Mouse (Mus musculus): ENCODE measurements around the gene Efcab5. TPM values are rescaled to one million over a fixed set of nuclear protein-coding genes. Genes with fewer than 3 reads are reported as not detected.

Efcab5 gene
- polyA plus RNA-seq, 1 experiment from 2014 or later, result 0.37 TPM

GRCm38 (mm10) chr11:77182041-77182440, 6.7 kb downstream of the Efcab5 start:
- WGBS, result 70% methylated on average over 2 of the region's 2 CpGs
- H3K9me3 ChIP-seq (replicated peaks; ENCODE audit: low read length), result no peaks in the 10 kb centered on the region
- no peak overlapping the region for H3K27ac ChIP-seq
- no peak for ATAC-seq (replicated peaks; ENCODE audit: low FRiP score, low read depth)
- no peak for TF ChIP-seq CTCF (IDR thresholded peaks at IDR 0.05; ENCODE audit: low read depth)
- no peak for DNase-seq (ENCODE audit: low spot score)
- H3K4me2 ChIP-seq (ENCODE audit: low read length), result no peak overlapping the region
- H3K27me3 ChIP-seq (ENCODE audit: insufficient read depth, low read length), result no peaks in the 10 kb centered on the region
- no peak overlapping the region for H3K9ac ChIP-seq (ENCODE audit: low read depth, low read length)
- no peaks in the 10 kb centered on the region for H3K4me1 ChIP-seq (replicated peaks; ENCODE audit: insufficient read depth, low read length)
- H3K36me3 ChIP-seq (ENCODE audit: insufficient read depth, low read length), result no peaks in the 10 kb centered on the region
- H3K4me3 ChIP-seq (replicated peaks; ENCODE audit: low read depth, low read length), result no peak overlapping the region

GRCm38 (mm10) chr11:77181528-77181927, 7.2 kb downstream of the Efcab5 start:
- Histone ChIP-seq H3K4me2 (ENCODE audit: low read length) (no peak overlapping the region), H3K27me3 (ENCODE audit: insufficient read depth, low read length) (no peaks in the 10 kb centered on the region), H3K4me1 (replicated peaks; ENCODE audit: insufficient read depth, low read length) (no peaks in the 10 kb centered on the region), H3K9me3 (replicated peaks; ENCODE audit: low read length) (no peaks in the 10 kb centered on the region), H3K9ac (ENCODE audit: low read depth, low read length) (no peak overlapping the region), H3K36me3 (ENCODE audit: insufficient read depth, low read length) (no peaks in the 10 kb centered on the region), H3K4me3 (replicated peaks; ENCODE audit: low read depth, low read length) (no peak overlapping the region), H3K27ac (no peak overlapping the region)
- WGBS, result 49% methylated on average over 5 of the region's 5 CpGs
- no peak for TF ChIP-seq CTCF (IDR thresholded peaks at IDR 0.05; ENCODE audit: low read depth)
- ATAC-seq (replicated peaks; ENCODE audit: low FRiP score, low read depth) (no peak), DNase-seq (ENCODE audit: low spot score) (no peak)

GRCm38 (mm10) chr11:77180886-77181285, 7.9 kb downstream of the Efcab5 start:
- TF ChIP-seq CTCF (IDR thresholded peaks at IDR 0.05; ENCODE audit: low read depth), result no peak
- Histone ChIP-seq H3K27me3 (ENCODE audit: insufficient read depth, low read length) (no peaks in the 10 kb centered on the region), H3K9ac (ENCODE audit: low read depth, low read length) (no peak overlapping the region), H3K27ac (no peak overlapping the region), H3K4me2 (ENCODE audit: low read length) (no peak overlapping the region), H3K9me3 (replicated peaks; ENCODE audit: low read length) (no peaks in the 10 kb centered on the region), H3K4me3 (replicated peaks; ENCODE audit: low read depth, low read length) (no peak overlapping the region), H3K36me3 (ENCODE audit: insufficient read depth, low read length) (no peaks in the 10 kb centered on the region), H3K4me1 (replicated peaks; ENCODE audit: insufficient read depth, low read length) (no peaks in the 10 kb centered on the region)
- no peak for ATAC-seq (replicated peaks; ENCODE audit: low FRiP score, low read depth)
- no peak for DNase-seq (ENCODE audit: low spot score)
- 58% methylated on average over 4 of the region's 4 CpGs for WGBS

- WGBS, result 82% methylated on average over 3 of the region's 3 CpGs
- no peaks in the 10 kb centered on the region for H3K9me3 ChIP-seq (replicated peaks; ENCODE audit: low read length)
- no peak for ATAC-seq (replicated peaks; ENCODE audit: low FRiP score, low read depth)
Measured at GRCm38 (mm10) chr11:77179771-77180170, 9.0 kb downstream of the Efcab5 start.

GRCm38 (mm10) chr11:77174531-77174930, 14.2 kb downstream of the Efcab5 start:
- H3K36me3 ChIP-seq (ENCODE audit: insufficient read depth, low read length), result no peaks in the 10 kb centered on the region
- H3K4me1 ChIP-seq (replicated peaks; ENCODE audit: insufficient read depth, low read length), result no peaks in the 10 kb centered on the region
- WGBS, result 70% methylated on average over 7 of the region's 7 CpGs
- H3K27me3 ChIP-seq (ENCODE audit: insufficient read depth, low read length), result no peaks in the 10 kb centered on the region
- H3K27ac ChIP-seq, result no peak overlapping the region
- H3K9me3 ChIP-seq (replicated peaks; ENCODE audit: low read length), result no peaks in the 10 kb centered on the region
- H3K9ac ChIP-seq (ENCODE audit: low read depth, low read length), result no peak overlapping the region
- DNase-seq (ENCODE audit: low spot score) (no peak), ATAC-seq (replicated peaks; ENCODE audit: low FRiP score, low read depth) (no peak)
- TF ChIP-seq CTCF (IDR thresholded peaks at IDR 0.05; ENCODE audit: low read depth), result no peak
- no peak overlapping the region for H3K4me3 ChIP-seq (replicated peaks; ENCODE audit: low read depth, low read length)
- H3K4me2 ChIP-seq (ENCODE audit: low read length), result no peak overlapping the region

More at GRCm38 (mm10) chr11:77179771-77180170, 9.0 kb downstream of the Efcab5 start:
- no peak overlapping the region for H3K4me2 ChIP-seq (ENCODE audit: low read length)
- H3K27ac ChIP-seq, result no peak overlapping the region
- TF ChIP-seq CTCF (IDR thresholded peaks at IDR 0.05; ENCODE audit: low read depth), result no peak
- H3K27me3 ChIP-seq (ENCODE audit: insufficient read depth, low read length), result no peaks in the 10 kb centered on the region
- H3K36me3 ChIP-seq (ENCODE audit: insufficient read depth, low read length), result no peaks in the 10 kb centered on the region
- no peak for DNase-seq (ENCODE audit: low spot score)
- no peak overlapping the region for H3K9ac ChIP-seq (ENCODE audit: low read depth, low read length)
- no peaks in the 10 kb centered on the region for H3K4me1 ChIP-seq (replicated peaks; ENCODE audit: insufficient read depth, low read length)
- H3K4me3 ChIP-seq (replicated peaks; ENCODE audit: low read depth, low read length), result no peak overlapping the region

- Histone ChIP-seq H3K4me3 (replicated peaks; ENCODE audit: low read depth, low read length) (no peak overlapping the region), H3K27me3 (ENCODE audit: insufficient read depth, low read length) (no peaks in the 10 kb centered on the region), H3K4me2 (ENCODE audit: low read length) (no peak overlapping the region), H3K4me1 (replicated peaks; ENCODE audit: insufficient read depth, low read length) (no peaks in the 10 kb centered on the region), H3K27ac (no peak overlapping the region), H3K9me3 (replicated peaks; ENCODE audit: low read length) (no peaks in the 10 kb centered on the region), H3K9ac (ENCODE audit: low read depth, low read length) (no peak overlapping the region), H3K36me3 (ENCODE audit: insufficient read depth, low read length) (no peaks in the 10 kb centered on the region)
- TF ChIP-seq CTCF (IDR thresholded peaks at IDR 0.05; ENCODE audit: low read depth), result no peak
- WGBS, result 77% methylated on average over 4 of the region's 4 CpGs
- ATAC-seq (replicated peaks; ENCODE audit: low FRiP score, low read depth) (no peak), DNase-seq (ENCODE audit: low spot score) (no peak)
Measured at GRCm38 (mm10) chr11:77173731-77174130, 15.0 kb downstream of the Efcab5 start.

GRCm38 (mm10) chr11:77160744-77161143, 28.0 kb downstream of the Efcab5 start:
- Histone ChIP-seq H3K4me2 (ENCODE audit: low read length) (no peak overlapping the region), H3K27ac (no peak overlapping the region), H3K36me3 (ENCODE audit: insufficient read depth, low read length) (no peaks in the 10 kb centered on the region), H3K9me3 (replicated peaks; ENCODE audit: low read length) (no peaks in the 10 kb centered on the region), H3K27me3 (ENCODE audit: insufficient read depth, low read length) (no peaks in the 10 kb centered on the region), H3K4me3 (replicated peaks; ENCODE audit: low read depth, low read length) (no peak overlapping the region), H3K9ac (ENCODE audit: low read depth, low read length) (no peak overlapping the region), H3K4me1 (replicated peaks; ENCODE audit: insufficient read depth, low read length) (no peaks in the 10 kb centered on the region)
- 77% methylated on average over 1 of the region's 1 CpGs for WGBS
- DNase-seq (ENCODE audit: low spot score) (no peak), ATAC-seq (replicated peaks; ENCODE audit: low FRiP score, low read depth) (no peak)
- no peak for TF ChIP-seq CTCF (IDR thresholded peaks at IDR 0.05; ENCODE audit: low read depth)
